Mouse (Mus musculus) thymus, adult 18-20 months (tissue): ENCODE measurements around the gene Phb2.
"Not testable (repeated sequence)": the region's sequence is repeated elsewhere in the genome, so short reads cannot be mapped to it uniquely, and the experiment has no call there.

Experiments
- DNase-seq, 2 experiments: peaks; one replicate each; pipeline ENCODE4 v3.0.0; 2022; ENCODE audit warnings: mixed read lengths in 2 of 2

Phb2 gene

GRCm38 (mm10) chr6:124711824-124712782 lies at the start of gene Phb2, which contains the start of gene Emg1:
Phb2 (plus strand) TSS chr6:124712336.
Emg1 (minus strand) TSS chr6:124712178.
- peak; percentile 93 to 96 for DNase-seq

DNA sequence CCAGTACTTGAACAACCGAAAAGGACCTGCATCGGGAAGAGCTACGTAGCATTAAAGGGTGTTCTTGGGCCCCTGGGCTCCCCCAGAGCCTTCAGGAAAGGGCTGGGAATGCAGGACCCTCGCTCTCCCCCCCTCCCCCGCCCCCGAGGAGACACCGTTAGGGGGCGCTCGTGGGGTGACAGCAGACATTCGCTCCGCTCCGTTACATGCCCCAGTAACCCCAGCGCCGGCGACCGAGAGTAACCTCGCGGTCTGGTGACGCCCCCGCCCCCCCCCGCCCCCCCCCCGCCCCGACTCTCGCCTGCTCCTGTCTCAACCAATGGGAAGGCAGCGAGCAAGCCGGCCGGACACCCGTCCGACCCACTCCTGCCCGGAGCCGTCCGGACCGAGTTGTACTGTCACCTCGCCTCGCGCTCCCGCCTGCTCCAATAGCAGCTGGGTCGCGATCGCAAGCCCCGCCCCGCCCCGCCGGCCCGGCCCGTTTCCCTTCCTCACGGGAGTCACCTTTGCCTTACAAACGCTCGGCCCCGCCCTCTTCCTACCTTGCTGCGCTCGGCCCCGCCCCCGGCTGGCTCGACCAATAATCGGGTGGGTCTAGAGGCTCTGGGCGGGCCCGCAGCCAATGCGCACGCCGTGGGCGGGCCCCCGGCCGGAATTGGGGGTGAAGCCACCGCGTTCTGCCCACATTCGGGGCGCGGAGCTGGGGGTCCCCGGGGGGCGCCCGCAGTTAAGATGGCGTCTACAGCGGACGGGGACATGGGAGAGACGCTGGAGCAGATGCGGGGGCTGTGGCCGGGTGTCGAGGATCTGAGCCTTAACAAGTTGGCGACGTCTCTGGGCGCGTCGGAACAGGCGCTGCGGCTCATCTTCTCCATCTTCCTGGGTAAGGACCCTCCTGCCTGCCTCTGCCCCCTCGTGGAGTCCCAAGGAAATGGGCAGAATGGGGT lies 49.4 kb upstream of the Phb2 start, which contains the start of gene Lpcat3:
Gene Lpcat3, plus strand, starts transcription at position 551 of the 947 bp plus-strand sequence.
- peak; percentile 100 for DNase-seq

DNA sequence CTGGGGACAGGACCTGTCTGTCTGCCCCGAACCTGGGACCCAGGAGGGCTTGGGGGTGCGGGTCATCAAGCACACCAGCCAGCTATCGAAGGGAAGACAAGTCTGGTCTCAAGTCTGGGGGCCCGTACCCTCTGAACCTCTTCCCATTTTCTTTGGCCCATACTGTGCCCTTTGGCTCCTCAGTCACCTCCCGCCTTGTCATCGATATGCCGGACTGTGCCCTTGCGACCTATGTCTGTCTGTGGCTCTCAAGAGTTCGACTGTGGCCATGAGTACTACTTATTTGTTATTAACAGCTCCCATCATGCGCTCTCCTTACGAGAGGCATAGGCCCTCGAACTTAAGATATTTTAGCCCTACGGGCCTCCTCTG lies 48.7 kb upstream of the Phb2 start:
- DNase-seq: no peak

DNA sequence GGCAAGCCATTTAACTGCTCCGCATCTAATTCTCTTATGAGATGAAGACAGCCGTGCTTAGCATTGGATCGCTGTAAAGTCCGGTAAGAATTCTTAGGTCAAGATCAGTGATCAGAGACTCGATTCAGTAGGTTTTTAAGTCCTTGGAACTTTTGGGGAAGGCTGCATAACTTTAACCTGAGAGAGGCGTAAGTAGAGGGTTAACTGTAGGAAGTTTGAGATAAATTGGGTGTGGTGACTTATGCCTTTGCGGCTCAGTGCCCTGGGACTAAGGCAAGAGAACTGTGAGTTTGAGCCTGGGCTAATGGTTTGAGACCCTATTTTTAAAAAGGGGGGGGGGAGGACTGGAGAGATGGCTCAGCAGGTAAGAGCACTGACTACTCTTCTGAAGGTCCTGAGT lies 47.9 kb upstream of the Phb2 start:
- DNase-seq: no peak

GRCm38 (mm10) chr6:124665011-124665410 lies 47.1 kb upstream of the Phb2 start:
- no peak for DNase-seq

DNA sequence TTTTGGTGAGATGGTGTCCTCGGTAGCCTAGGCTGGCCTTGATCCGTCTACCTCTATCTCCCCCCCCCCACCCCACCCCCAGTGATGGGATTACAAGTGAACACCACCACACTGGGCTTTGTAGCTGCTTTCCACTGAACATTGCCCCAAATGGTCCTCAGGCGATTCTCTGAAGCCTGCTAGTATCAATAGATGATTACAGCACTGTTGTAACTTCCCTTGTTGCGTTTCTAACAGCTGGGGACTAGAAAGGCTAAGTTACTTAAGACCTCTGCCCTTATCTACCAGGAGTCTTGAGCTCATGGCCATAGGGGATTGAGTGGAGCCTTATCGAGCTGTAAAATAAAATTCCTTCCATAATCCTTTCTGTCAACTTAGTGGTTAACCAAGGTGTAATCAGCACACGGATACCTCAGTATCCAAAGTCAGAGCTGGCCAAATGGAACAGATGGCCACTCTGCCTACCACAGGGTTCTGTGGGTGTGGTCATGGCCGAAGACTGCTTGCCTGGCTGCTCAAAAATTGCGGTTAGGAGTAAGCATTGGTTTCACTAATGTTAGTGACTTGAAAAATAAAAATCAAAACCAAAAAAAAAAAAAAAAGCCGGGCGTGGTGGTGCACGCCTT lies 42.8 kb upstream of the Phb2 start:
- DNase-seq: no peak

DNA sequence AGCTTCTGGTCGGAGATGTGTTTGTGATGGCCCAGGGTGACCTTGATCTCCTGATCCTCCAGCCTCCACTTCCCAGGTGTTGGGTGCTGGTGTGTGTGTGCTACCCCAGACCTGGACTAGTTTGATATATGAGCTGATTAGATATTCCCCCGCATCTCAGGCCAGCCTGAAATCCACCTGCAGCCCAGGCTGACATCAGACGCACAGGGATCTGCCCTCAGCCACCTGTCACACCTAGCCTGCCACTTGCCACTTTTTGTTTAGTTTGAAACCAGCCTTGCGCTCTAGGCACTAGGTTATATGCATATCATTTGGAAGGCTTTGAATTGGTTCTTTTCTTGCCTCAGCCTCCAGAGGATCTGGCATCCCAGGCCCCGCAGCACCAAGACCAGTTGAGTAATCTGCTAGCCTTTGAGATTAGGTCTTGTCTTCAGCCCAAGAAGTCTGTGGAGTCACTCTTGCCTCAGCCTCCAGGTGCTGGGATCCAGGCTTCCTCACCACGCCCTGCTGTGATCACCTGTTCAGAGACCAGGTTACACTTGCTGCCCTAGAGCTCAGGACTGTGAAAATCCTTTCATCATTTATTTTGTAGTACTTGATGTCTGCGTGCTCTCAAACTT lies 41.7 kb upstream of the Phb2 start:
- DNase-seq: no peak

- no peak for DNase-seq
These were observed 40.0 kb upstream of the Phb2 start for GRCm38 (mm10) chr6:124672100-124672499.

GRCm38 (mm10) chr6:124673619-124674018 lies 38.5 kb upstream of the Phb2 start:
- no peak for DNase-seq

DNA sequence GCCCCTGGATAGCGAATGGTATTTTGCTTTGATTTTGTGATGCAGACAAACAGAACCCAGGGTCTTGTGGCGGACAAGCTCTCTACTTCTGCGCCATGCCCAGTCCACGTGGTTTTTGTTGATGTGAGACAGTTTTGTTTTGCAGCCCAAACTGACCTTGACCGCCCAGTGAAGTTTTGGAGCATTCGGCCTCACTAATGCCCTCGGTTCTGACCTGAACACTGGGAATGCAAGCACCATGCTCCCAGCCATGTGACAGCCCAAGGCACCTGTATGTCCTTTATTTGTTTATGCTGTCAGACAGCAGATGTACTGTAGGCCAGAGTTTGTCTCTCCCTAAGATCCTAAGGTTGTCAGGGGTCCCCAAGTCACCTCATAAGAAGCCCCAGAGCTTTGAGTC lies 37.5 kb upstream of the Phb2 start:
- no peak for DNase-seq

DNA sequence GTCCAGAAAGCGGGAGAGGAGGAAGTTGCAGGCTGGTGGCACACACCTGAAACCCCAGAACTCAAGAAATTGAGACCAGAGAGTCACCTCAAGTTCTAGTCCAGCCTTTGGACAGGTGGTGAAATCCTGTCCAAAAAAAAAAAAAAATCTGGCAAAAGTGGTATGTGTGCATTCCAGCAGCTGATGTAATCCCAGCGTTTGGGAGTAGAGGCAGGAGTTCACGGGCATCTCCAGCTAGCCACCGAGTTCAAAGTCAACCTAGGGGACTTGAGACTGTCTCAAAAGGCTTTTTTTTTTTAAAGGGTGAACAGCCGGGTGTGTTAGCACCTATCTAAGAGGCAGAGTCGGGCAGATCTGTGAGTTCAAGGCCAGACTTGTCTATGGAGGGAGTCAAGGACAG lies 36.0 kb upstream of the Phb2 start:
- no peak for DNase-seq

- DNase-seq: no peak
These were observed 33.4 kb upstream of the Phb2 start for GRCm38 (mm10) chr6:124678769-124679168.

- DNase-seq: no peak
These were observed 32.6 kb upstream of the Phb2 start for GRCm38 (mm10) chr6:124679486-124679885.

DNA sequence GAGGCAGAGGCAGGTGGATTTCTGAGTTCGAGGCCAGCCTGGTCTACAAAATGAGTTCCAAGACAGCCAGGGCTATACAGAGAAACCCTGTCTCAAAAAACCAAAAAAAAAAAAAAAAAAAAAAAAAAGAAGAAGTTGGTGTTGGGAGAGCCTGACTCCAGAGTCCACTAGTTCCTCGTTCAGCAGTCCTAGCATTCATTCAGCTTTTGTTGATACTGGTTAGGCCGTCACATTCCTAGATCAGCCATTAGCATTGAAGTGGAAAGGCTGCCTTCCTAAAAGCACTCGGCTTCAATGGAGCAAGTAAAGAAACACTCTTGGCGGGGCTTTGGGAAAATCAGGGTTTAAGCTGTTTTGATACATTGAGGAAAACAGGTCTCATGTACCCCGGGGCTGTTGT lies 29.8 kb upstream of the Phb2 start:
- not testable (repeated sequence) for DNase-seq

- DNase-seq: no peak
These were observed 28.3 kb upstream of the Phb2 start for GRCm38 (mm10) chr6:124683591-124684417.

DNA sequence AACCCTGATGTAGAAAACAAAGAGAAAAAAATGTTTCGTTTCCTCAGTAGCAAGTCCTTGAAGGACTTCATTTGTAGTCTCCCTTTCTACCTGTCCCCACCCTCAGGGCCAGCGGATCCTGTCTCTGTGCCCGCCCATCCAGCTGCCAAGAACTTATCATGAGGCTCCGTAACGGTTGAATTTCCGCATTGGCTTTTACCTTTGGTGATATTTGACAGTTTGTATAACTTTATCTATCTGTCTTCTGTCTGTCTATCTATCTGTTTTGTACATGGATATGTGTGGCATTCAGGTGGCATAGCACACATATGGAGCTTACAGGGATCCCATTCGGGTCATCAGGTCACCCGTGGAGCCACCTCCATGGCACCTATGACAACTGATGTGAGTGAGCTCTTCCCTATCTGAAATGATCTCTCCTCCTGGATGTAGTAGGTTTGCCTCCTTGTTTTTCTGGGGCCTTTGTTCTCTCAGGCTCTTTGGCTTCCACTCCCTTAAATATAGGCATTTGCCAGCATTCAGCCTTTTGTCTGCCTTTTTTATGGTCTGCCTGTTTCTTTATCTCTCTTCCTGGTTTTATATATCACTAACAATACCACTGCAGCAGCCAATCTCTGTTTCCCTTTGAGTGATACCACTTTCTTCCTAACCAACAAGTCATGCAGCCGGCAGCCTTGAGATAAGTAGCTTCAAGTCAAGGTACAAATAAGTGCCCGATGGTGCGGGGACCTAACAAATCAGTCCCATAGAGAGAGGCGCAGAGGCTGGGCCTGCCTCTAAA lies 26.3 kb upstream of the Phb2 start:
- no peak for DNase-seq

- not testable (repeated sequence) for DNase-seq
These were observed 25.5 kb upstream of the Phb2 start for GRCm38 (mm10) chr6:124686644-124687043.

- no peak for DNase-seq
These were observed 23.9 kb upstream of the Phb2 start for GRCm38 (mm10) chr6:124688151-124688758.

GRCm38 (mm10) chr6:124689011-124689410 lies 23.1 kb upstream of the Phb2 start:
- no peak for DNase-seq

- DNase-seq: no peak
These were observed 21.6 kb upstream of the Phb2 start for GRCm38 (mm10) chr6:124690517-124690916.
